Mouse (Mus musculus): ENCODE measurements around the gene Gm8104.
"Not testable (repeated sequence)": the region's sequence is repeated elsewhere in the genome, so short reads cannot be mapped to it uniquely, and the experiment has no call there.

Gm8104 gene

GRCm38 (mm10) chr14:43100301-43100700 lies at the start of gene Gm8104:
Gene Gm8104, plus strand, starts transcription at chr14:43100601.
- DNase-seq (ENCODE audit: low spot score): not testable (repeated sequence)

- DNase-seq (ENCODE audit: low spot score): not testable (repeated sequence)
Observed at GRCm38 (mm10) chr14:43058063-43058462, 42.3 kb upstream of the Gm8104 start.

- not testable (repeated sequence) for DNase-seq (ENCODE audit: low spot score)
Observed at GRCm38 (mm10) chr14:43060179-43060578, 40.2 kb upstream of the Gm8104 start.

- DNase-seq (ENCODE audit: low spot score): not testable (repeated sequence)
Observed at GRCm38 (mm10) chr14:43076543-43076942, 23.9 kb upstream of the Gm8104 start, which contains the start of gene Gm8094. Gene Gm8094, minus strand, starts transcription at chr14:43076643.

GRCm38 (mm10) chr14:43084936-43085730 lies 15.3 kb upstream of the Gm8104 start:
- not testable (repeated sequence) for DNase-seq (ENCODE audit: low spot score)

GRCm38 (mm10) chr14:43089103-43089919 lies 11.1 kb upstream of the Gm8104 start:
- not testable (repeated sequence) for DNase-seq (ENCODE audit: low spot score)

- DNase-seq (ENCODE audit: low spot score): not testable (repeated sequence)
Observed at GRCm38 (mm10) chr14:43119673-43120072, 19.3 kb downstream of the Gm8104 start.

- not testable (repeated sequence) for DNase-seq (ENCODE audit: low spot score)
Observed at GRCm38 (mm10) chr14:43126286-43126685, 25.9 kb downstream of the Gm8104 start.
